Mouse (Mus musculus): Measurements from ENCODE around the gene Magi2. TPM values are rescaled to one million over a fixed set of nuclear protein-coding genes. Genes with fewer than 3 reads are reported as not detected.

The Magi2 gene
- polyA plus RNA-seq, 1 experiment from 2014 or later = 2.3 TPM

DNA sequence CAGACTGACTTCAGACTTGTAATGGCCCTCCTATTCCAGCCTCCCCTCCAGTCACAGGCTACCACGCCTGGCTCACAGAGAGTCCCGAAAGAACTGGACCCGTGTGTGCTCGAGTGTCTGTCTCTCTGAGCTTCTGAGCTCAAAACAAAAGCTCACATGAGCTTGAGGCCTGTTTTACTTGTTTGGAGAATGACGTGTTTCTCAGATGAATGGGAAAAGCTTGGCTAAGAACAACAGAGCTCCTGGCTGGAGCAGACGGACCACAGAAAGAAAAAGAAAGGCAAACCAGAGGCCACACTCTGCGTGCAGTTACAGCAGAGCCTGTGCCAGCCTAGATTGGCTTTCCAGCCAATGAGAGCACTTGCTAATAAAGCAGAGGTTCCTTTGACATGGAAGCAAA is 1524.9 kb downstream of the Magi2 start:
- Histone ChIP-seq H3K9ac (no peak overlapping the region), H3K4me2 (replicated peaks) (no peak overlapping the region), H3K9me3 (no peaks in the 10 kb centered on the region), H3K27me3 (replicated peaks) (no peaks in the 10 kb centered on the region), H3K4me1 (replicated peaks) (no peaks in the 10 kb centered on the region), H3K36me3 (no peaks in the 10 kb centered on the region), H3K4me3 (replicated peaks) (no peak overlapping the region), H3K27ac (no peak overlapping the region)
- ATAC-seq = no peak
- 52% methylated on average over 7 of the region's 7 CpGs for WGBS

GRCm38 (mm10) chr5:20753096-20753495 is 1526.3 kb downstream of the Magi2 start:
- no peaks in the 10 kb centered on the region for H3K27me3 ChIP-seq (replicated peaks)
- H3K4me1 ChIP-seq (replicated peaks) = no peaks in the 10 kb centered on the region
- no peak overlapping the region for H3K27ac ChIP-seq
- H3K4me2 ChIP-seq (replicated peaks) = no peak overlapping the region
- H3K9ac ChIP-seq = no peak overlapping the region
- no peak for ATAC-seq
- 29% methylated on average over 2 of the region's 2 CpGs for WGBS
- no peak overlapping the region for H3K4me3 ChIP-seq (replicated peaks)
- no peaks in the 10 kb centered on the region for H3K36me3 ChIP-seq
- no peaks in the 10 kb centered on the region for H3K9me3 ChIP-seq

DNA sequence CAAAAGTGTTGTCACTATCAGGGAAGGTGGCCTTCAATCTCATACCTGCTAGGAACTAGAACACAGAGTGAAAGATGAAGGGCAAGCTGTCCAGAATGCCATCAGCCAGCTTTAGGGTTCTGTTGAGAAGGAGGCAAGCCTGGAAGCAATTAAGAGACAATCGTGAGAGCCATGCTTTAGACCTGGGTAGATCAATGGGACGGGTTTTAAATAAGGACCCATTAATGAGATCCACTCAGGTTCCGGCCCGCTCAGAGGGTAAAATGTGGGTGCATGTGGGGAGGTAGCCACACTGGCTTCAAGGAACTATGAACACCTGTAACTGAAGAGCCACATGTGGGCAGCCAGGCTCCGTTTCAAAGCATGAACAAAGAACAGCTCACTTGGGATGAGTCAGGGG is 1527.1 kb downstream of the Magi2 start:
- Histone ChIP-seq H3K9me3 (no peaks in the 10 kb centered on the region), H3K36me3 (no peaks in the 10 kb centered on the region), H3K9ac (no peak overlapping the region), H3K27ac (no peak overlapping the region), H3K4me2 (replicated peaks) (no peak overlapping the region), H3K4me1 (replicated peaks) (no peaks in the 10 kb centered on the region), H3K27me3 (replicated peaks) (no peaks in the 10 kb centered on the region), H3K4me3 (replicated peaks) (no peak overlapping the region)
- WGBS = 83% methylated on average over 5 of the region's 5 CpGs
- no peak for ATAC-seq
